In genomic region chr8:79127211-79127816, GRCm38 (mm10) we compare ENCODE assay signal across 21 mouse cellular contexts.
A peak's percentile ranks its signal among the peaks of the same experiment; 100 is the strongest.
DNase-seq lines count a peak whose midpoint lies in the region; ATAC-seq and TF ChIP-seq lines count a peak whose summit lies in the region.
"Had no signal": no experiment of that assay in that cellular context is flagged by ENCODE, and none has a peak within 500 bp of the region (broad histone marks: within the 10 kb centered on the region; RNA-seq: fewer than 3 reads in every experiment).

No protein-coding gene starts in this region.

- peak; percentile 14 for DNase-seq in embryo, embryonic 11 days
- no peak for DNase-seq in embryo, embryonic 9.5 days (ENCODE audit: extremely low spot score)
- DNase-seq in limb, embryonic 14.5 days (ENCODE audit: low spot score), result peak; percentile 4
- no peak for DNase-seq in limb, embryonic 10.5 days (ENCODE audit: low spot score)
- DNase-seq in hindbrain, embryonic 11.5 days (ENCODE audit: low spot score), result peak; percentile 19
- peak; percentile 55 for DNase-seq in hindbrain, postnatal 0 days (ENCODE audit: low spot score)
- no peak for DNase-seq in MN1 (ENCODE audit: low spot score)
- no peak for DNase-seq in thymus, postnatal 36 days
- DNase-seq: adrenal gland, postnatal 25 days; cerebellum, adult 18-20 months; cerebellum, postnatal 36 days; kidney, adult 9 months; right cerebral cortex, postnatal 4 days; thymus, adult 2 months had no signal

- no peak overlapping the region for H3K4me3 ChIP-seq in limb, embryonic 14.5 days (replicated peaks; ENCODE audit: low read length)
- H3K4me3 ChIP-seq in limb, embryonic 10.5 days, result no peak overlapping the region
- no peak overlapping the region for H3K4me3 ChIP-seq in hindbrain, embryonic 11.5 days (ENCODE audit: low read depth, low read length)
- H3K4me3 ChIP-seq in hindbrain, postnatal 0 days (ENCODE audit: low read length), result no peak overlapping the region
- H3K4me3 ChIP-seq: embryonic facial prominence, embryonic 12.5 days; forebrain, embryonic 15.5 days; heart, embryonic 12.5 days; limb, embryonic 13.5 days; liver, embryonic 15.5 days; megakaryocyte, embryonic 14.5 days had no signal

- no peak for TF ChIP-seq CTCF in hindbrain, postnatal 0 days (IDR thresholded peaks at IDR 0.05; ENCODE audit: low read depth)

- H3K9me3 ChIP-seq in limb, embryonic 14.5 days (ENCODE audit: control insufficient read depth, low read length), result no peaks in the 10 kb centered on the region
- H3K9me3 ChIP-seq in limb, embryonic 10.5 days (replicated peaks), result no peaks in the 10 kb centered on the region
- H3K9me3 ChIP-seq in hindbrain, embryonic 11.5 days (ENCODE audit: control insufficient read depth, low read length), result no peaks in the 10 kb centered on the region
- no peaks in the 10 kb centered on the region for H3K9me3 ChIP-seq in hindbrain, postnatal 0 days (ENCODE audit: low read length)
- H3K9me3 ChIP-seq: embryonic facial prominence, embryonic 12.5 days; forebrain, embryonic 15.5 days; G1E; heart, embryonic 12.5 days; limb, embryonic 13.5 days; liver, embryonic 15.5 days; megakaryocyte, embryonic 14.5 days had no signal

- no peak for ATAC-seq in limb, embryonic 14.5 days (ENCODE audit: low FRiP score, low read depth)
- ATAC-seq in hindbrain, embryonic 11.5 days (ENCODE audit: low FRiP score), result 0 out of 2 replicates have a peak, but pooled peaks have one; percentile 27
- ATAC-seq in hindbrain, postnatal 0 days, result peak; percentile 84
- ATAC-seq: forebrain, embryonic 15.5 days had no signal

- H3K9ac ChIP-seq in limb, embryonic 14.5 days (ENCODE audit: low read depth, low read length, severe bottlenecking), result no peak overlapping the region
- H3K9ac ChIP-seq in hindbrain, embryonic 11.5 days (ENCODE audit: low read depth, low read length), result no peak overlapping the region
- H3K9ac ChIP-seq in hindbrain, postnatal 0 days (replicated peaks; ENCODE audit: low read length), result no peak overlapping the region
- H3K9ac ChIP-seq: embryonic facial prominence, embryonic 12.5 days; forebrain, embryonic 15.5 days; heart, embryonic 12.5 days; limb, embryonic 13.5 days; liver, embryonic 15.5 days had no signal

- no peaks in the 10 kb centered on the region for H3K27me3 ChIP-seq in limb, embryonic 14.5 days (ENCODE audit: control insufficient read depth, insufficient read depth, low read length)
- no peaks in the 10 kb centered on the region for H3K27me3 ChIP-seq in limb, embryonic 10.5 days (ENCODE audit: low read depth, poor library complexity, severe bottlenecking)
- H3K27me3 ChIP-seq in hindbrain, embryonic 11.5 days (ENCODE audit: control insufficient read depth, insufficient read depth, low read length), result no peaks in the 10 kb centered on the region
- no peaks in the 10 kb centered on the region for H3K27me3 ChIP-seq in hindbrain, postnatal 0 days (ENCODE audit: insufficient read depth, low read length)
- H3K27me3 ChIP-seq: embryonic facial prominence, embryonic 12.5 days; forebrain, embryonic 15.5 days; heart, embryonic 12.5 days; limb, embryonic 13.5 days; liver, embryonic 15.5 days; megakaryocyte, embryonic 14.5 days had no signal

- no peak overlapping the region for H3K27ac ChIP-seq in limb, embryonic 14.5 days (replicated peaks; ENCODE audit: low read depth, low read length)
- H3K27ac ChIP-seq in limb, embryonic 10.5 days, result no peak overlapping the region
- H3K27ac ChIP-seq in hindbrain, embryonic 11.5 days (ENCODE audit: low read depth, low read length), result no peak overlapping the region
- H3K27ac ChIP-seq in hindbrain, postnatal 0 days, result no peak overlapping the region
- H3K27ac ChIP-seq: embryonic facial prominence, embryonic 12.5 days; forebrain, embryonic 15.5 days; limb, embryonic 13.5 days; liver, embryonic 15.5 days had no signal

- H3K4me1 ChIP-seq in limb, embryonic 14.5 days (ENCODE audit: control insufficient read depth, insufficient read depth, low read length), result peaks cover 2% of the 10 kb centered on the region; the same call in 1 of the 2 replicates
- no peaks in the 10 kb centered on the region for H3K4me1 ChIP-seq in limb, embryonic 10.5 days
- no peaks in the 10 kb centered on the region for H3K4me1 ChIP-seq in hindbrain, embryonic 11.5 days (replicated peaks; ENCODE audit: control insufficient read depth, insufficient read depth, low read length)
- no peaks in the 10 kb centered on the region for H3K4me1 ChIP-seq in hindbrain, postnatal 0 days (ENCODE audit: insufficient read depth, low read length)
- H3K4me1 ChIP-seq: embryonic facial prominence, embryonic 12.5 days; forebrain, embryonic 15.5 days; liver, embryonic 15.5 days; megakaryocyte, embryonic 14.5 days had no signal

- peaks cover 61% of the 10 kb centered on the region for H3K36me3 ChIP-seq in limb, embryonic 14.5 days (ENCODE audit: control insufficient read depth, insufficient read depth, low read length)
- H3K36me3 ChIP-seq in limb, embryonic 10.5 days, result peaks cover 97% of the 10 kb centered on the region
- peaks cover 4% of the 10 kb centered on the region; the same call in 1 of the 2 replicates for H3K36me3 ChIP-seq in hindbrain, embryonic 11.5 days (ENCODE audit: control insufficient read depth, insufficient read depth, low read length)
- H3K36me3 ChIP-seq in hindbrain, postnatal 0 days (ENCODE audit: insufficient read depth, low read length), result no peaks in the 10 kb centered on the region; the same call in 1 of the 2 replicates
- H3K36me3 ChIP-seq: liver, embryonic 15.5 days had no signal

- WGBS in limb, embryonic 14.5 days, result 84% methylated on average over 7 of the region's 7 CpGs
- WGBS in limb, embryonic 10.5 days, result 83% methylated on average over 7 of the region's 7 CpGs
- WGBS in hindbrain, embryonic 11.5 days, result 57% methylated on average over 7 of the region's 7 CpGs
- 38% methylated on average over 7 of the region's 7 CpGs for WGBS in hindbrain, postnatal 0 days

- H3K4me2 ChIP-seq in limb, embryonic 14.5 days (replicated peaks; ENCODE audit: low read depth, low read length, severe bottlenecking), result no peak overlapping the region
- no peak overlapping the region for H3K4me2 ChIP-seq in hindbrain, embryonic 11.5 days (replicated peaks; ENCODE audit: low read depth, low read length)
- H3K4me2 ChIP-seq in hindbrain, postnatal 0 days (ENCODE audit: low read depth, low read length), result no peak overlapping the region
- H3K4me2 ChIP-seq: embryonic facial prominence, embryonic 12.5 days; forebrain, embryonic 15.5 days; heart, embryonic 12.5 days; limb, embryonic 13.5 days; liver, embryonic 15.5 days had no signal

- TF ChIP-seq POLR2A in limb, embryonic 14.5 days (IDR thresholded peaks at IDR 0.05; ENCODE audit: borderline replicate concordance, extremely low read depth, insufficient read depth, insufficient read length), result no peak

Comparison
In these comparisons a context has a peak if more than half of its experiments do, and no peak if none do; other contexts are left out.
1. DNase-seq: peak in embryo, embryonic 11 days (single experiment), limb, embryonic 14.5 days (single experiment), hindbrain, embryonic 11.5 days (single experiment) and hindbrain, postnatal 0 days (single experiment); none in embryo, embryonic 9.5 days (single experiment), limb, embryonic 10.5 days (single experiment), MN1 (single experiment) and thymus, postnatal 36 days (0 of 2).